ENCODE assay signal across 26 mouse cellular contexts in genomic region chr10:123521203-123521602, GRCm38 (mm10).
A peak's percentile ranks its signal among the peaks of the same experiment; 100 is the strongest.
DNase-seq lines count a peak whose midpoint lies in the region; ATAC-seq and TF ChIP-seq lines count a peak whose summit lies in the region.
"Had no signal": no experiment of that assay in that cellular context is flagged by ENCODE, and none has a peak within 500 bp of the region (broad histone marks: within the 10 kb centered on the region; RNA-seq: fewer than 3 reads in every experiment).

No protein-coding gene starts in this region.

- peak overlapping the region; percentile 90 for H3K27ac ChIP-seq in heart, adult 2 months
- peak overlapping the region; percentile 75 for H3K27ac ChIP-seq in heart, postnatal 0 days (ENCODE audit: low read depth)
- peak overlapping the region; percentile 13; the same call in 1 of the 2 replicates for H3K27ac ChIP-seq in left cerebral cortex, adult 2 months
- H3K27ac ChIP-seq in lung, postnatal 0 days (ENCODE audit: low read length): no peak overlapping the region
- H3K27ac ChIP-seq: embryonic facial prominence, embryonic 10.5 days; embryonic facial prominence, embryonic 13.5 days; forebrain, embryonic 12.5 days; forebrain, embryonic 15.5 days; hindbrain, embryonic 14.5 days; hindbrain, postnatal 0 days had no signal

- H3K4me1 ChIP-seq in heart, adult 2 months (ENCODE audit: control insufficient read depth, insufficient read depth, low read length): peaks cover 4% of the 10 kb centered on the region; the same call in 1 of the 2 replicates
- peaks cover 15% of the 10 kb centered on the region; the same call in 1 of the 2 replicates for H3K4me1 ChIP-seq in heart, postnatal 0 days (ENCODE audit: control insufficient read depth, insufficient read depth)
- H3K4me1 ChIP-seq in lung, postnatal 0 days (ENCODE audit: insufficient read depth, low read depth, low read length): no peaks in the 10 kb centered on the region
- H3K4me1 ChIP-seq: embryonic facial prominence, embryonic 10.5 days; embryonic facial prominence, embryonic 13.5 days; forebrain, embryonic 12.5 days; forebrain, embryonic 15.5 days had no signal

- no peak for TF ChIP-seq CTCF in heart, adult 2 months (IDR thresholded peaks at IDR 0.05)
- TF ChIP-seq CTCF in heart, postnatal 0 days (IDR thresholded peaks at IDR 0.05; ENCODE audit: low read depth): no peak
- TF ChIP-seq CTCF in left cerebral cortex, adult 2 months (IDR thresholded peaks at IDR 0.05): no peak
- no peak for TF ChIP-seq CTCF in lung, postnatal 0 days (IDR thresholded peaks at IDR 0.05)

- no peak for ATAC-seq in heart, postnatal 0 days (ENCODE audit: insufficient read depth, low read depth)
- ATAC-seq in lung, postnatal 0 days: peak; percentile 26; the same call in 1 of the 2 replicates
- ATAC-seq: activated CD4-positive, CD25-positive, alpha-beta regulatory T cell, adult 4 months; forebrain, embryonic 15.5 days; hindbrain, postnatal 0 days; inflammation-experienced regulatory T-cells, adult 6 months had no signal

- no peak overlapping the region for H3K4me3 ChIP-seq in heart, adult 2 months
- H3K4me3 ChIP-seq in heart, postnatal 0 days (ENCODE audit: low read depth, low read length): no peak overlapping the region
- no peak overlapping the region for H3K4me3 ChIP-seq in left cerebral cortex, adult 2 months
- H3K4me3 ChIP-seq in lung, postnatal 0 days (ENCODE audit: low read depth, low read length): no peak overlapping the region
- H3K4me3 ChIP-seq: embryonic facial prominence, embryonic 10.5 days; embryonic facial prominence, embryonic 13.5 days; erythroblast, embryonic 14.5 days; forebrain, embryonic 12.5 days; forebrain, embryonic 15.5 days had no signal

- H3K9ac ChIP-seq in heart, adult 2 months (ENCODE audit: low read depth, low read length): peak overlapping the region; percentile 28; the same call in 1 of the 2 replicates
- no peak overlapping the region for H3K9ac ChIP-seq in heart, postnatal 0 days (replicated peaks; ENCODE audit: low read depth, low read length)
- H3K9ac ChIP-seq in lung, postnatal 0 days (replicated peaks; ENCODE audit: low read depth): no peak overlapping the region
- H3K9ac ChIP-seq: embryonic facial prominence, embryonic 13.5 days; forebrain, embryonic 12.5 days; forebrain, embryonic 15.5 days; hindbrain, embryonic 14.5 days had no signal

- DNase-seq in heart, adult 2 months: peak in 1 of 2 experiments; percentile 18
- no peak for DNase-seq in heart, postnatal 25 days (ENCODE audit: low spot score)
- no peak for DNase-seq in heart, postnatal 0 days (ENCODE audit: low spot score)
- DNase-seq in heart, adult 8-10 months (ENCODE audit: low spot score): no peak
- no peak for DNase-seq in left cerebral cortex, adult 2 months (ENCODE audit: extremely low spot score in 1 of 2, low spot score in 2 of 2)
- no peak for DNase-seq in left cerebral cortex, postnatal 36 days (ENCODE audit: low spot score in 2 of 2)
- no peak for DNase-seq in lung, postnatal 0 days (ENCODE audit: low spot score)
- DNase-seq in lung, postnatal 36 days: no peak
- DNase-seq: adrenal gland, adult 8-10 months; adrenal gland, postnatal 25 days; cerebellum, adult 11-12 months; cerebellum, adult 8-10 months; cerebellum, postnatal 10 days; cerebellum, postnatal 36 days; embryo, embryonic 11 days; gastrocnemius, postnatal 25 days; heart, postnatal 4 days had no signal

- WGBS in heart, adult 2 months: 78% methylated on average over 6 of the region's 6 CpGs
- 81% methylated on average over 6 of the region's 6 CpGs for WGBS in heart, postnatal 0 days
- 54% methylated on average over 6 of the region's 6 CpGs for WGBS in lung, postnatal 0 days

- H3K36me3 ChIP-seq in heart, adult 2 months (ENCODE audit: control insufficient read depth, insufficient read depth, low read length): no peaks in the 10 kb centered on the region; the same call in 1 of the 2 replicates
- H3K36me3 ChIP-seq in heart, postnatal 0 days (replicated peaks; ENCODE audit: control insufficient read depth, insufficient read depth, low read length): no peaks in the 10 kb centered on the region
- no peaks in the 10 kb centered on the region for H3K36me3 ChIP-seq in lung, postnatal 0 days (ENCODE audit: insufficient read depth, low read length)
- H3K36me3 ChIP-seq: embryonic facial prominence, embryonic 10.5 days; embryonic facial prominence, embryonic 13.5 days; forebrain, embryonic 12.5 days; forebrain, embryonic 15.5 days had no signal

- no peaks in the 10 kb centered on the region for H3K27me3 ChIP-seq in heart, adult 2 months (ENCODE audit: control insufficient read depth, insufficient read depth, low read length)
- H3K27me3 ChIP-seq in heart, postnatal 0 days (ENCODE audit: control insufficient read depth, insufficient read depth, low read length): no peaks in the 10 kb centered on the region
- H3K27me3 ChIP-seq in lung, postnatal 0 days (replicated peaks; ENCODE audit: insufficient read depth, low read length): no peaks in the 10 kb centered on the region
- H3K27me3 ChIP-seq: embryonic facial prominence, embryonic 13.5 days; forebrain, embryonic 12.5 days; forebrain, embryonic 15.5 days had no signal

- no peak overlapping the region for H3K4me2 ChIP-seq in heart, postnatal 0 days (ENCODE audit: low read depth, low read length)
- 0 out of 2 replicates have a peak overlapping the region, but pooled peaks have one; percentile 14 for H3K4me2 ChIP-seq in lung, postnatal 0 days (replicated peaks; ENCODE audit: low read depth, low read length)
- H3K4me2 ChIP-seq: embryonic facial prominence, embryonic 13.5 days; forebrain, embryonic 12.5 days; forebrain, embryonic 15.5 days; hindbrain, embryonic 14.5 days had no signal

- 0 out of 2 replicates have a peak, but pooled peaks cover 8% of the 10 kb centered on the region for H3K9me3 ChIP-seq in heart, postnatal 0 days (replicated peaks; ENCODE audit: control insufficient read depth, low read length)
- 0 out of 2 replicates have a peak, but pooled peaks cover 4% of the 10 kb centered on the region for H3K9me3 ChIP-seq in lung, postnatal 0 days (ENCODE audit: low read length)
- H3K9me3 ChIP-seq: embryonic facial prominence, embryonic 13.5 days had no signal

- intact Hi-C loops in heart, adult 2 months (cut with DNase I): loop anchor here (5.0 kb wide), 1 partner anchor 71 kb away; no protein-coding TSS in a partner anchor
- intact Hi-C loops in heart, postnatal 25 days (cut with DNase I): no loop called here
- intact Hi-C loops in left cerebral cortex, adult 2 months (cut with DNase I): no loop called here
- intact Hi-C loops in left cerebral cortex, postnatal 36 days (cut with DNase I): no loop called here

- TF ChIP-seq POLR2A in heart, adult 2 months (IDR thresholded peaks at IDR 0.05; ENCODE audit: insufficient read depth, low read depth, low read length): no peak

- TF ChIP-seq EP300 in heart, adult 2 months (IDR thresholded peaks at IDR 0.05; ENCODE audit: insufficient read depth, low read depth, low read length): no peak
- TF ChIP-seq EP300 in heart, postnatal 0 days (IDR thresholded peaks at IDR 0.05; ENCODE audit: low read depth): no peak
- TF ChIP-seq EP300 in lung, postnatal 0 days (IDR thresholded peaks at IDR 0.05): no peak

- no peaks in the 10 kb centered on the region for H3K79me2 ChIP-seq in heart, adult 2 months (replicated peaks; ENCODE audit: control insufficient read depth, insufficient read depth, low read length)
